Mouse (Mus musculus) left cerebral cortex, postnatal 10 days (tissue): ENCODE measurements at regions not wholly inside any gene's neighbourhood (a gene's known extent, or its start where the extent isn't known, plus 50 kb on each side); places are given as distances from the start of the nearest gene placed in this dataset.

Source experiments
- DNase-seq, 2 experiments: peaks; one replicate each; pipeline ENCODE4 v3.0.0; 2021 to 2022; ENCODE audit warnings: low spot score in 2 of 2, mixed read lengths in 1 of 2; ENCODE audit errors: extremely low spot score in 1 of 2
- intact Hi-C: fragments of 180-260 bp; cut with DNase I; formaldehyde crosslinking; loops from one replicate; pipeline ENCODE4 v1.15.1; 2025

- DNase-seq, result no peak
- intact Hi-C loops, result no loop called here
Measured at GRCm38 (mm10) chr17:52078496-52078895, 245.4 kb upstream of the Satb1 start.

GRCm38 (mm10) chr17:52077951-52078350, 244.9 kb upstream of the Satb1 start:
- intact Hi-C loops, result no loop called here

GRCm38 (mm10) chr17:52076746-52077145, 243.7 kb upstream of the Satb1 start:
- intact Hi-C loops, result no loop called here
- no peak for DNase-seq

More at GRCm38 (mm10) chr17:52077951-52078350, 244.9 kb upstream of the Satb1 start:
- DNase-seq, result no peak

- no peak for DNase-seq
- intact Hi-C loops, result no loop called here
Measured at GRCm38 (mm10) chr17:52067721-52068120, 234.6 kb upstream of the Satb1 start.

GRCm38 (mm10) chr17:52064618-52065017, 231.5 kb upstream of the Satb1 start:
- no peak for DNase-seq
- intact Hi-C loops, result no loop called here

- intact Hi-C loops, result no loop called here
- DNase-seq, result no peak
Measured at GRCm38 (mm10) chr17:52063121-52063520, 230.0 kb upstream of the Satb1 start.

GRCm38 (mm10) chr17:52062096-52062665, 229.1 kb upstream of the Satb1 start:
- intact Hi-C loops, result no loop called here
- DNase-seq, result no peak

- DNase-seq, result no peak
- intact Hi-C loops, result no loop called here
Measured at GRCm38 (mm10) chr17:52036479-52036878, 203.4 kb upstream of the Satb1 start.

GRCm38 (mm10) chr17:52031079-52031478, 198.0 kb upstream of the Satb1 start:
- intact Hi-C loops, result no loop called here
- no peak for DNase-seq

- intact Hi-C loops, result no loop called here
- no peak for DNase-seq
Measured at GRCm38 (mm10) chr17:51986920-51987319, 153.8 kb upstream of the Satb1 start.

- intact Hi-C loops, result no loop called here
- DNase-seq, result peak in 1 of 2 experiments; percentile 18
Measured at GRCm38 (mm10) chr17:51986212-51986611, 153.1 kb upstream of the Satb1 start.

- DNase-seq, result no peak
- intact Hi-C loops, result no loop called here
Measured at GRCm38 (mm10) chr17:51979126-51979525, 146.0 kb upstream of the Satb1 start.

GRCm38 (mm10) chr17:51971444-51971843, 138.4 kb upstream of the Satb1 start:
- intact Hi-C loops, result no loop called here

GRCm38 (mm10) chr17:51966573-51967284, 133.6 kb upstream of the Satb1 start:
- intact Hi-C loops, result no loop called here
- DNase-seq, result no peak

More at GRCm38 (mm10) chr17:51971444-51971843, 138.4 kb upstream of the Satb1 start:
- no peak for DNase-seq

GRCm38 (mm10) chr17:51962529-51963110, 129.5 kb upstream of the Satb1 start:
- no peak for DNase-seq
- intact Hi-C loops, result loop anchor here (5.0 kb wide), 1 partner anchor 130 kb away; the partner anchor contains the start of gene Satb1

- intact Hi-C loops, result loop anchor here (5.0 kb wide), 1 partner anchor 129 kb away; the partner anchor contains the start of gene Satb1
- peak in 1 of 2 experiments; percentile 51 for DNase-seq
Measured at GRCm38 (mm10) chr17:51961337-51961736, 128.2 kb upstream of the Satb1 start.

- intact Hi-C loops, result no loop called here
- no peak for DNase-seq
Measured at GRCm38 (mm10) chr17:51956275-51956674, 123.2 kb upstream of the Satb1 start.

- intact Hi-C loops, result no loop called here
- no peak for DNase-seq
Measured at GRCm38 (mm10) chr17:51937707-51938106, 104.6 kb upstream of the Satb1 start.

- intact Hi-C loops, result no loop called here
- DNase-seq, result no peak
Measured at GRCm38 (mm10) chr17:51936071-51936470, 103.0 kb upstream of the Satb1 start.

GRCm38 (mm10) chr17:51926392-51926791, 93.3 kb upstream of the Satb1 start:
- no peak for DNase-seq
- intact Hi-C loops, result no loop called here
